Mouse (Mus musculus) MEL (cell line): ENCODE data around the gene Ccdc85a.

Source experiments
- EP300 ChIP-seq, 2 experiments: IDR thresholded peaks; 2 replicates each; pipeline ENCODE4 v1.6.1; 2011; ENCODE audit warnings: improper control_type of control experiment in 2 of 2, low read length in 2 of 2, low read depth in 1 of 2, mild to moderate bottlenecking in 1 of 2
- POLR2A ChIP-seq, 2 experiments: IDR thresholded peaks; 2 replicates each; pipeline ENCODE4 v1.6.1; 2011 to 2012; ENCODE audit warnings: low read length in 2 of 2, mild to moderate bottlenecking in 2 of 2, control low read depth in 1 of 2, improper control_type of control experiment in 1 of 2, low read depth in 1 of 2, moderate library complexity in 1 of 2; ENCODE audit not compliant: control insufficient read depth in 1 of 2, insufficient read depth in 1 of 2, poor library complexity in 1 of 2

DNA sequence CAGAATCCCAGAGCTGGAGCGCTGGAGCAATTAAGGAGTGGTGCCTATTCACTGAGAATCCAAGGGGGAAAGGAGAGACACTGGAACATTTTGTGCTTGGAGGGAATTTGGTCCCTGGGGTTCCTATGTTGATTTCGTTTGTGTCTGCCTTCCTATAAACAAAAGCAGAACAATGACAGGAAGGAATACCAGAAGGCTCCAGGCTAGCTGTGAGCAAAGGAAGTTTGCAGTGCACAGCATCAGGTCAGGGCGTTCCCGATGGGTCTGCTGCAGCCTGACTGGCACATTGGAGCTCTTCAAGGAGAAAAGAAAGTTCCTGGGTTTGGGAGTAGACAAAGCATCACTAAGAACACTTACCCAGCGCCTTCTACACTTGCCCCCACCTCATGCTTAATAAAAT is 1.9 kb downstream of the Ccdc85a start:
- TF ChIP-seq EP300 (IDR thresholded peaks at IDR 0.05; ENCODE audit: low read depth in 1 of 2, low read length in 2 of 2) (no peak), POLR2A (IDR thresholded peaks at IDR 0.05; ENCODE audit: control insufficient read depth in 1 of 2, insufficient read depth in 1 of 2, low read depth in 1 of 2, low read length in 2 of 2, poor library complexity in 1 of 2) (no peak)
